Mouse (Mus musculus) left cerebral cortex, postnatal 4 days (tissue): ENCODE measurements around the gene Fcrl6. TPM values are rescaled to one million over a fixed set of nuclear protein-coding genes. Genes with fewer than 3 reads are reported as not detected.

Experiments
- DNase-seq: peaks from one replicate; pipeline ENCODE4 v3.0.0-alpha.2; 2022
- intact Hi-C: fragments of 180-260 bp; cut with DNase I; formaldehyde crosslinking; loops from one replicate; pipeline ENCODE4 v1.15.1; 2025
- total RNA-seq, 2 experiments: library from RNA; stranded (reverse); gene quantifications; 2 replicates each; pipeline ENCODE4 v1.2.3; 2021

Gene Fcrl6
- total RNA-seq, 2 experiments from 2014 or later, result not detected

GRCm38 (mm10) chr1:172550551-172550951 lies 51.8 kb downstream of the Fcrl6 start:
- no peak for DNase-seq
- intact Hi-C loops, result no loop called here

- DNase-seq, result no peak
- intact Hi-C loops, result no loop called here
These were observed 52.6 kb downstream of the Fcrl6 start for GRCm38 (mm10) chr1:172549717-172550116.

- no peak for DNase-seq
- intact Hi-C loops, result no loop called here
These were observed 53.0 kb downstream of the Fcrl6 start for GRCm38 (mm10) chr1:172549314-172549713.

- no peak for DNase-seq
- intact Hi-C loops, result no loop called here
These were observed 53.9 kb downstream of the Fcrl6 start for GRCm38 (mm10) chr1:172548501-172548900.

Other genes with a start within 250 kb of the Fcrl6 start
- 10 to 100 TPM; 11.1 TPM for gene Pigm, start 226.0 kb downstream of the Fcrl6 start, total RNA-seq
- gene Slamf9, start 127.2 kb downstream of the Fcrl6 start, total RNA-seq, result under 1 TPM in 1 of 2 experiments, not detected in 1; 0.26 TPM
- 10 to 100 TPM; 57.2 to 67.9 TPM for gene Igsf9, start 120.8 kb downstream of the Fcrl6 start, total RNA-seq
- 10 to 100 TPM; 22.8 to 29.5 TPM for gene Tagln2, start 102.5 kb downstream of the Fcrl6 start, total RNA-seq
- 1 to 10 TPM; 2.3 to 2.5 TPM for gene Cfap45, start 81.8 kb downstream of the Fcrl6 start, total RNA-seq
- not detected for gene Vsig8, start 46.6 kb downstream of the Fcrl6 start, total RNA-seq
- not detected for gene Slamf8, start 12.0 kb downstream of the Fcrl6 start, total RNA-seq
- 1 to 10 TPM; 5.8 to 6.9 TPM for gene Dusp23, start 30.4 kb upstream of the Fcrl6 start, total RNA-seq
- not detected for gene Crp, start 95.5 kb upstream of the Fcrl6 start, total RNA-seq